Comparison of ENCODE assay signal across 8 mouse cellular contexts in the genomic region with DNA sequence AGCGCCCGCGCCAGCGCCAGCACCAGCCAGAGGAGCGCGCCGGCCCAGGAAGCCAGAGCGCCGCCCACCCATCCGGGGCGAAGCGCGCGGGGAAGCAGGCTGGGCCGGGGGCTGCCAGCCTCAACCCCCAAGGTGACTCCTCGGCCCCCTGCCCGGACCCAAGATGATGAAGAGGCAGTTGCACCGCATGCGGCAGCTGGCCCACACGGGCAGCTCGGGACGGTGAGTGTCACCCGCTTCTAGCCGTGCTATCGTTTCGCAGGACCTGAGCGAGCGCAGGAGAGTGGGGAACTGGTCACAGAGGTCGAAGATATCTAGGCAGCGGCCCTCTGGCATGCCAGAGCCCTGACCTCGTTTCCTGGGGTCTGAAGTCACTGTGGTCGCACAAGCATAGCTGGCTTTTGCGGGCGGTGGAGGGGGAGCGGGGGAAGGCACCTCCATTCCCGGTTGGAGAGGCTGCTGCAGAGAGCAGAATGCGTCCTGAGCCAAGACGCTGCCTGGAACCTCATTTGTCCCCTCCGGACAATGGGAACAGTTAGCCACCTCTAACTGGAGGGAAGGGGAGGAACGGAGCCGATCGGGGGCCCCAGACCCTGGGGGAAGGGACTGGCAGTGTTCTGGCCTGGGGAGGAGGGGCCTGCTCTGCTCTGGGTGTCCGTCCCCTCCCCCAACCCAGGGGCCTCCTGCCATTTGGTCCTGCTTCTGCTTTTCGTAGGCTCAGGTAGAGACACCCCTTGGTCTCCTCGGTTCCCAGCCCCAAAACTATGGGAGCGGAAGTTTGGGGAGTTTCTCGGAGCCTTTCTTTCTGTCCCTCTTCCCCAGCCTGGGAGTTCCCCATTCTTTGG. TPM values are rescaled to one million over a fixed set of nuclear protein-coding genes. Genes with fewer than 3 reads are reported as not detected.
DNase-seq lines count a peak whose midpoint lies in the region; ATAC-seq and TF ChIP-seq lines count a peak whose summit lies in the region.

A gene (plus strand): TSS at position 29 of the 845 bp plus-strand sequence.

- no peaks in the 10 kb centered on the region for H3K9me3 ChIP-seq in hindbrain, postnatal 0 days (ENCODE audit: low read length)
- no peaks in the 10 kb centered on the region for H3K9me3 ChIP-seq in limb, embryonic 13.5 days
- H3K9me3 ChIP-seq in midbrain, embryonic 13.5 days = no peaks in the 10 kb centered on the region

- H3K4me1 ChIP-seq in hindbrain, postnatal 0 days (ENCODE audit: insufficient read depth, low read length) = peaks cover 10% of the 10 kb centered on the region; the same call in 1 of the 2 replicates
- peaks cover 45% of the 10 kb centered on the region for H3K4me1 ChIP-seq in limb, embryonic 13.5 days
- H3K4me1 ChIP-seq in midbrain, embryonic 13.5 days (replicated peaks) = peaks cover 17% of the 10 kb centered on the region

- H3K27ac ChIP-seq in hindbrain, postnatal 0 days = peak within 1 kb of the TSS; percentile 20; the same call in 1 of the 2 replicates
- peak within 1 kb of the TSS; percentile 82 for H3K27ac ChIP-seq in limb, embryonic 13.5 days
- no peak within 1 kb of the TSS for H3K27ac ChIP-seq in midbrain, embryonic 13.5 days

- DNase-seq in frontal cortex, postnatal 14 days (ENCODE audit: low spot score in 2 of 2) = no peak
- peak; percentile 64 for DNase-seq in brain, embryonic 14.5 days (ENCODE audit: low read depth)
- peak; percentile 50 to 61 for DNase-seq in frontal cortex, postnatal 36 days (ENCODE audit: low spot score in 2 of 2)
- DNase-seq in hindbrain, postnatal 0 days (ENCODE audit: low spot score) = peak; percentile 57
- DNase-seq in splenic B cell, adult 2 months (ENCODE audit: low read depth, low spot score) = peak; percentile 59

- no peaks in the 10 kb centered on the region for H3K36me3 ChIP-seq in hindbrain, postnatal 0 days (ENCODE audit: insufficient read depth, low read length)
- peaks cover 36% of the 10 kb centered on the region for H3K36me3 ChIP-seq in limb, embryonic 13.5 days
- 0 out of 2 replicates have a peak, but pooled peaks cover under 1% of the 10 kb centered on the region for H3K36me3 ChIP-seq in midbrain, embryonic 13.5 days
- peaks cover 4% of the 10 kb centered on the region for H3K36me3 ChIP-seq in splenic B cell, adult 2 months (ENCODE audit: control insufficient read depth, insufficient read depth, low read length, poor library complexity, severe bottlenecking)

- H3K27me3 ChIP-seq in hindbrain, postnatal 0 days (ENCODE audit: insufficient read depth, low read length) = 0 out of 2 replicates have a peak, but pooled peaks cover 3% of the 10 kb centered on the region
- no peaks in the 10 kb centered on the region for H3K27me3 ChIP-seq in limb, embryonic 13.5 days
- peaks cover 39% of the 10 kb centered on the region for H3K27me3 ChIP-seq in midbrain, embryonic 13.5 days
- no peaks in the 10 kb centered on the region for H3K27me3 ChIP-seq in splenic B cell, adult 2 months (ENCODE audit: control insufficient read depth, insufficient read depth, low read length, poor library complexity, severe bottlenecking)

- peak; percentile 38; the same call in 1 of the 2 replicates for ATAC-seq in frontal cortex, adult (ENCODE audit: low TSS enrichment)
- no peak for ATAC-seq in hindbrain, postnatal 0 days
- ATAC-seq in limb, embryonic 13.5 days (ENCODE audit: low FRiP score, low read depth) = peak; percentile 58; the same call in 1 of the 2 replicates
- 0 out of 2 replicates have a peak, but pooled peaks have one; percentile 40 for ATAC-seq in midbrain, embryonic 13.5 days

- H3K9ac ChIP-seq in hindbrain, postnatal 0 days (replicated peaks; ENCODE audit: low read length) = peak within 1 kb of the TSS; percentile 37
- peak within 1 kb of the TSS; percentile 85 for H3K9ac ChIP-seq in limb, embryonic 13.5 days
- peak within 1 kb of the TSS; percentile 68 for H3K9ac ChIP-seq in midbrain, embryonic 13.5 days (replicated peaks)

- TF ChIP-seq POLR2A in brain, embryonic 14.5 days (IDR thresholded peaks at IDR 0.05; ENCODE audit: borderline replicate concordance, extremely low read depth, insufficient read depth, insufficient read length, poor library complexity, severe bottlenecking) = 0 out of 2 replicates have a peak, but pooled peaks have one; percentile 5

- 2% methylated on average over 44 of the region's 47 CpGs for WGBS in hindbrain, postnatal 0 days
- WGBS in limb, embryonic 13.5 days = under 1% methylated on average over 46 of the region's 47 CpGs
- under 1% methylated on average over 47 of the region's 47 CpGs for WGBS in midbrain, embryonic 13.5 days

- H3K4me2 ChIP-seq in hindbrain, postnatal 0 days (ENCODE audit: low read depth, low read length) = peak within 1 kb of the TSS; percentile 67
- H3K4me2 ChIP-seq in limb, embryonic 13.5 days (replicated peaks) = peak within 1 kb of the TSS; percentile 92
- peak within 1 kb of the TSS; percentile 93 for H3K4me2 ChIP-seq in midbrain, embryonic 13.5 days (replicated peaks)

- peak within 1 kb of the TSS; percentile 39 for H3K4me3 ChIP-seq in hindbrain, postnatal 0 days (ENCODE audit: low read length)
- peak within 1 kb of the TSS; percentile 83 for H3K4me3 ChIP-seq in limb, embryonic 13.5 days
- H3K4me3 ChIP-seq in midbrain, embryonic 13.5 days (replicated peaks) = peak within 1 kb of the TSS; percentile 50

- TF ChIP-seq CTCF in brain, embryonic 14.5 days (IDR thresholded peaks at IDR 0.05; ENCODE audit: borderline replicate concordance, extremely low read depth, insufficient read depth, insufficient read length) = no peak
- TF ChIP-seq CTCF in hindbrain, postnatal 0 days (IDR thresholded peaks at IDR 0.05; ENCODE audit: low read depth) = no peak

RNA-seq across cellular contexts. Expression of the gene that starts here (rescaled TPM):
- polyA plus RNA-seq in brain, embryonic 14.5 days (2012; rRNA removed) = 13.6 and 14.3 TPM in 2 replicates
- 2.4 and 6.2 TPM in 2 replicates for total RNA-seq in hindbrain, postnatal 0 days (2014; rRNA removed)
- polyA plus RNA-seq in hindbrain, postnatal 0 days (2015; fragmentation: Nextera tagmentation; extraction: Ambion mirVana) = 4.4 and 5.5 TPM in 2 replicates
- polyA plus RNA-seq in limb, embryonic 13.5 days (2015; fragmentation: Nextera tagmentation; extraction: Ambion mirVana) = 43.7 and 51.3 TPM in 2 replicates
- 2.5 and 4.9 TPM in 2 replicates for polyA plus RNA-seq in midbrain, embryonic 13.5 days (2015; fragmentation: Nextera tagmentation; extraction: Ambion mirVana)

Comparison
In these comparisons a context has a peak if more than half of its experiments do, and no peak if none do; other contexts are left out.
1. DNase-seq: peak in brain, embryonic 14.5 days (single experiment), frontal cortex, postnatal 36 days (2 of 2), hindbrain, postnatal 0 days (single experiment) and splenic B cell, adult 2 months (single experiment); none in frontal cortex, postnatal 14 days (0 of 2).
2. Peak in every context shown above with its lines, with median percentiles within 50 percentile points of each other: H3K4me2 ChIP-seq, H3K4me3 ChIP-seq and H3K9ac ChIP-seq.